Comparison of ENCODE assay signal across 8 mouse cellular contexts in genomic region chr16:17234916-17235665, GRCm38 (mm10). TPM values are rescaled to one million over a fixed set of nuclear protein-coding genes. Genes with fewer than 3 reads are reported as not detected.
DNase-seq lines count a peak whose midpoint lies in the region; ATAC-seq and TF ChIP-seq lines count a peak whose summit lies in the region.

No protein-coding gene starts in this region.

- H3K9ac ChIP-seq in neural tube, embryonic 11.5 days (ENCODE audit: low read length): peak overlapping the region; percentile 94
- peak overlapping the region; percentile 75 for H3K9ac ChIP-seq in embryonic facial prominence, embryonic 12.5 days
- peak overlapping the region; percentile 95 for H3K9ac ChIP-seq in hindbrain, embryonic 13.5 days
- H3K9ac ChIP-seq in limb, embryonic 12.5 days (replicated peaks): peak overlapping the region; percentile 93
- peak overlapping the region; percentile 95 for H3K9ac ChIP-seq in midbrain, postnatal 0 days (replicated peaks; ENCODE audit: low read length, poor library complexity, severe bottlenecking)

- H3K9me3 ChIP-seq in neural tube, embryonic 11.5 days (ENCODE audit: control insufficient read depth, low read length): no peaks in the 10 kb centered on the region
- H3K9me3 ChIP-seq in embryonic facial prominence, embryonic 12.5 days: no peaks in the 10 kb centered on the region; the same call in 1 of the 2 replicates
- H3K9me3 ChIP-seq in hindbrain, embryonic 13.5 days: no peaks in the 10 kb centered on the region
- H3K9me3 ChIP-seq in limb, embryonic 12.5 days: no peaks in the 10 kb centered on the region
- no peaks in the 10 kb centered on the region for H3K9me3 ChIP-seq in midbrain, postnatal 0 days (ENCODE audit: low read length)

- H3K36me3 ChIP-seq in neural tube, embryonic 11.5 days (ENCODE audit: control insufficient read depth, insufficient read depth, low read length): no peaks in the 10 kb centered on the region
- H3K36me3 ChIP-seq in embryonic facial prominence, embryonic 12.5 days: no peaks in the 10 kb centered on the region
- H3K36me3 ChIP-seq in hindbrain, embryonic 13.5 days: no peaks in the 10 kb centered on the region
- H3K36me3 ChIP-seq in limb, embryonic 12.5 days: no peaks in the 10 kb centered on the region
- H3K36me3 ChIP-seq in midbrain, postnatal 0 days (ENCODE audit: insufficient read depth, low read length): no peaks in the 10 kb centered on the region

- ATAC-seq in neural tube, embryonic 11.5 days (ENCODE audit: insufficient read depth, low FRiP score, low TSS enrichment): no peak
- no peak for ATAC-seq in embryonic facial prominence, embryonic 12.5 days (ENCODE audit: insufficient number of reproducible peaks, insufficient read depth, low FRiP score, low TSS enrichment)
- ATAC-seq in hindbrain, embryonic 13.5 days (ENCODE audit: low FRiP score): no peak
- no peak for ATAC-seq in limb, embryonic 12.5 days (ENCODE audit: insufficient number of reproducible peaks, insufficient read depth, low FRiP score, low TSS enrichment, low read depth)
- no peak for ATAC-seq in midbrain, postnatal 0 days (ENCODE audit: low FRiP score)
- no peak for ATAC-seq in granulocyte monocyte progenitor cell, adult 5-6 weeks (replicated peaks; ENCODE audit: poor library complexity, severe bottlenecking)

- 58% methylated on average over 9 of the region's 9 CpGs for WGBS in neural tube, embryonic 11.5 days
- 46% methylated on average over 9 of the region's 9 CpGs for WGBS in embryonic facial prominence, embryonic 12.5 days
- WGBS in hindbrain, embryonic 13.5 days: 55% methylated on average over 9 of the region's 9 CpGs
- 22% methylated on average over 9 of the region's 9 CpGs for WGBS in limb, embryonic 12.5 days
- 44% methylated on average over 9 of the region's 9 CpGs for WGBS in midbrain, postnatal 0 days

- peaks cover 16% of the 10 kb centered on the region for H3K4me1 ChIP-seq in neural tube, embryonic 11.5 days (ENCODE audit: control insufficient read depth, insufficient read depth, low read length)
- H3K4me1 ChIP-seq in embryonic facial prominence, embryonic 12.5 days: peaks cover 32% of the 10 kb centered on the region
- peaks cover 60% of the 10 kb centered on the region for H3K4me1 ChIP-seq in hindbrain, embryonic 13.5 days (replicated peaks)
- peaks cover 48% of the 10 kb centered on the region for H3K4me1 ChIP-seq in limb, embryonic 12.5 days (replicated peaks)
- H3K4me1 ChIP-seq in midbrain, postnatal 0 days (ENCODE audit: insufficient read depth, low read length): peaks cover 18% of the 10 kb centered on the region

- no peak for TF ChIP-seq CTCF in midbrain, postnatal 0 days (IDR thresholded peaks at IDR 0.05)

- no peak for DNase-seq in neural tube, embryonic 11.5 days (ENCODE audit: low spot score)
- DNase-seq in neural tube, embryonic 10.5 days (ENCODE audit: extremely low spot score, low spot score): no peak
- peak; percentile 19 for DNase-seq in midbrain, postnatal 0 days (ENCODE audit: low spot score)
- DNase-seq in gastrocnemius, postnatal 36 days: no peak

- H3K4me2 ChIP-seq in neural tube, embryonic 11.5 days (ENCODE audit: low read depth): peak overlapping the region; percentile 80
- peak overlapping the region; percentile 94 for H3K4me2 ChIP-seq in embryonic facial prominence, embryonic 12.5 days (replicated peaks)
- H3K4me2 ChIP-seq in hindbrain, embryonic 13.5 days: peak overlapping the region; percentile 87
- H3K4me2 ChIP-seq in limb, embryonic 12.5 days: peak overlapping the region; percentile 93
- peak overlapping the region; percentile 83 for H3K4me2 ChIP-seq in midbrain, postnatal 0 days (ENCODE audit: low read depth, low read length, poor library complexity, severe bottlenecking)

- H3K4me3 ChIP-seq in neural tube, embryonic 11.5 days (ENCODE audit: low read depth, low read length): peak overlapping the region; percentile 89
- peak overlapping the region; percentile 88 for H3K4me3 ChIP-seq in embryonic facial prominence, embryonic 12.5 days
- H3K4me3 ChIP-seq in hindbrain, embryonic 13.5 days: peak overlapping the region; percentile 84
- peak overlapping the region; percentile 87 for H3K4me3 ChIP-seq in limb, embryonic 12.5 days (replicated peaks)
- peak overlapping the region; percentile 89 for H3K4me3 ChIP-seq in midbrain, postnatal 0 days (ENCODE audit: low read depth, low read length)

- H3K27me3 ChIP-seq in neural tube, embryonic 11.5 days (ENCODE audit: control insufficient read depth, insufficient read depth, low read length): no peaks in the 10 kb centered on the region
- no peaks in the 10 kb centered on the region for H3K27me3 ChIP-seq in embryonic facial prominence, embryonic 12.5 days
- H3K27me3 ChIP-seq in hindbrain, embryonic 13.5 days: no peaks in the 10 kb centered on the region
- no peaks in the 10 kb centered on the region for H3K27me3 ChIP-seq in limb, embryonic 12.5 days
- H3K27me3 ChIP-seq in midbrain, postnatal 0 days (ENCODE audit: insufficient read depth, low read length): no peaks in the 10 kb centered on the region

- intact Hi-C loops in gastrocnemius, postnatal 36 days (cut with DNase I): no loop called here

- no peak overlapping the region for H3K27ac ChIP-seq in neural tube, embryonic 11.5 days (ENCODE audit: low read depth, low read length)
- peak overlapping the region; percentile 38; the same call in 1 of the 2 replicates for H3K27ac ChIP-seq in embryonic facial prominence, embryonic 12.5 days
- peak overlapping the region; percentile 97 for H3K27ac ChIP-seq in hindbrain, embryonic 13.5 days
- H3K27ac ChIP-seq in limb, embryonic 12.5 days: peak overlapping the region; percentile 93; the same call in 1 of the 2 replicates
- H3K27ac ChIP-seq in midbrain, postnatal 0 days (ENCODE audit: low read depth, low read length): no peak overlapping the region

RNA-seq across cellular contexts. Expression of gene Hic2, which starts 1.7 kb away (rescaled TPM):
- polyA plus RNA-seq in neural tube, embryonic 11.5 days (2014; fragmentation: Nextera tagmentation; extraction: Ambion mirVana): 10.0 and 11.2 TPM in 2 replicates
- polyA plus RNA-seq in embryonic facial prominence, embryonic 12.5 days (2016; fragmentation: Nextera tagmentation; extraction: Ambion mirVana): 10.6 and 12.7 TPM in 2 replicates
- polyA plus RNA-seq in hindbrain, embryonic 13.5 days (2015; fragmentation: Nextera tagmentation; extraction: Ambion mirVana): 9.0 and 9.4 TPM in 2 replicates
- 13.7 TPM in 2 replicates for polyA plus RNA-seq in limb, embryonic 12.5 days (2016; fragmentation: Nextera tagmentation; extraction: Ambion mirVana)
- 13.8 and 14.6 TPM in 2 replicates for total RNA-seq in midbrain, postnatal 0 days (2014; rRNA removed)
- polyA plus RNA-seq in midbrain, postnatal 0 days (2015; fragmentation: Nextera tagmentation; extraction: Ambion mirVana): 4.0 and 5.4 TPM in 2 replicates
- total RNA-seq in granulocyte monocyte progenitor cell, adult 5-6 weeks (2014; fragmentation: Nextera tagmentation): 2.3 and 5.0 TPM in 2 replicates
- 2.0 and 2.4 TPM in 2 replicates for total RNA-seq in granulocyte monocyte progenitor cell, adult 5-6 weeks (2017)
- 1 to 10 TPM; 1.1 to 1.3 TPM for total RNA-seq in gastrocnemius, postnatal 36 days (2021)

RNA-seq across cellular contexts. Expression of gene Rimbp3, which starts 26.7 kb away (rescaled TPM):
- 1.1 TPM in 2 replicates for polyA plus RNA-seq in neural tube, embryonic 11.5 days (2014; fragmentation: Nextera tagmentation; extraction: Ambion mirVana)
- 0.46 and 0.52 TPM in 2 replicates for polyA plus RNA-seq in embryonic facial prominence, embryonic 12.5 days (2016; fragmentation: Nextera tagmentation; extraction: Ambion mirVana)
- 1.8 and 1.9 TPM in 2 replicates for polyA plus RNA-seq in hindbrain, embryonic 13.5 days (2015; fragmentation: Nextera tagmentation; extraction: Ambion mirVana)
- polyA plus RNA-seq in limb, embryonic 12.5 days (2016; fragmentation: Nextera tagmentation; extraction: Ambion mirVana): 0.74 and 0.85 TPM in 2 replicates
- total RNA-seq in midbrain, postnatal 0 days (2014; rRNA removed): 4.9 and 6.0 TPM in 2 replicates
- 1.4 and 1.7 TPM in 2 replicates for polyA plus RNA-seq in midbrain, postnatal 0 days (2015; fragmentation: Nextera tagmentation; extraction: Ambion mirVana)
- 0.92 and 1.6 TPM in 2 replicates for total RNA-seq in granulocyte monocyte progenitor cell, adult 5-6 weeks (2014; fragmentation: Nextera tagmentation)
- total RNA-seq in granulocyte monocyte progenitor cell, adult 5-6 weeks (2017): 0.34 and 0.88 TPM in 2 replicates
- not detected for total RNA-seq in gastrocnemius, postnatal 36 days (2021)

RNA-seq across cellular contexts. Expression of gene Ube2l3, which starts 32.6 kb away (rescaled TPM):
- 397 and 405 TPM in 2 replicates for polyA plus RNA-seq in neural tube, embryonic 11.5 days (2014; fragmentation: Nextera tagmentation; extraction: Ambion mirVana)
- 339 and 358 TPM in 2 replicates for polyA plus RNA-seq in embryonic facial prominence, embryonic 12.5 days (2016; fragmentation: Nextera tagmentation; extraction: Ambion mirVana)
- 313 and 319 TPM in 2 replicates for polyA plus RNA-seq in hindbrain, embryonic 13.5 days (2015; fragmentation: Nextera tagmentation; extraction: Ambion mirVana)
- 362 and 368 TPM in 2 replicates for polyA plus RNA-seq in limb, embryonic 12.5 days (2016; fragmentation: Nextera tagmentation; extraction: Ambion mirVana)
- 108 and 111 TPM in 2 replicates for total RNA-seq in midbrain, postnatal 0 days (2014; rRNA removed)
- polyA plus RNA-seq in midbrain, postnatal 0 days (2015; fragmentation: Nextera tagmentation; extraction: Ambion mirVana): 300 and 310 TPM in 2 replicates
- 213 and 244 TPM in 2 replicates for total RNA-seq in granulocyte monocyte progenitor cell, adult 5-6 weeks (2014; fragmentation: Nextera tagmentation)
- 110 and 124 TPM in 2 replicates for total RNA-seq in granulocyte monocyte progenitor cell, adult 5-6 weeks (2017)
- total RNA-seq in gastrocnemius, postnatal 36 days (2021): 100 to 1,000 TPM; 130 to 135 TPM

RNA-seq across cellular contexts. Expression of gene Tmem191c, which starts 40.8 kb away (rescaled TPM):
- polyA plus RNA-seq in neural tube, embryonic 11.5 days (2014; fragmentation: Nextera tagmentation; extraction: Ambion mirVana): 6.7 and 6.8 TPM in 2 replicates
- polyA plus RNA-seq in embryonic facial prominence, embryonic 12.5 days (2016; fragmentation: Nextera tagmentation; extraction: Ambion mirVana): 15.0 TPM in 2 replicates
- 32.6 and 33.3 TPM in 2 replicates for polyA plus RNA-seq in hindbrain, embryonic 13.5 days (2015; fragmentation: Nextera tagmentation; extraction: Ambion mirVana)
- polyA plus RNA-seq in limb, embryonic 12.5 days (2016; fragmentation: Nextera tagmentation; extraction: Ambion mirVana): 13.8 and 16.5 TPM in 2 replicates
- total RNA-seq in midbrain, postnatal 0 days (2014; rRNA removed): 79.4 and 80.4 TPM in 2 replicates
- 126 and 133 TPM in 2 replicates for polyA plus RNA-seq in midbrain, postnatal 0 days (2015; fragmentation: Nextera tagmentation; extraction: Ambion mirVana)
- total RNA-seq in granulocyte monocyte progenitor cell, adult 5-6 weeks (2014; fragmentation: Nextera tagmentation): 9.2 and 10.0 TPM in 2 replicates
- 5.4 and 5.6 TPM in 2 replicates for total RNA-seq in granulocyte monocyte progenitor cell, adult 5-6 weeks (2017)
- 1 to 10 TPM in 1 of 2 experiments, under 1 TPM in 1; 0.91 to 1.4 TPM for total RNA-seq in gastrocnemius, postnatal 36 days (2021)

Comparison
In these comparisons a context has a peak if more than half of its experiments do, and no peak if none do; other contexts are left out.
1. H3K27ac ChIP-seq: peak in embryonic facial prominence, embryonic 12.5 days (single experiment), hindbrain, embryonic 13.5 days (single experiment) and limb, embryonic 12.5 days (single experiment); none in neural tube, embryonic 11.5 days (single experiment) and midbrain, postnatal 0 days (single experiment).
2. Peak in every context shown above with its lines, with median percentiles within 50 percentile points of each other: H3K4me2 ChIP-seq, H3K4me3 ChIP-seq and H3K9ac ChIP-seq.